ENCODE assay signal across 10 mouse cellular contexts in the genomic region with DNA sequence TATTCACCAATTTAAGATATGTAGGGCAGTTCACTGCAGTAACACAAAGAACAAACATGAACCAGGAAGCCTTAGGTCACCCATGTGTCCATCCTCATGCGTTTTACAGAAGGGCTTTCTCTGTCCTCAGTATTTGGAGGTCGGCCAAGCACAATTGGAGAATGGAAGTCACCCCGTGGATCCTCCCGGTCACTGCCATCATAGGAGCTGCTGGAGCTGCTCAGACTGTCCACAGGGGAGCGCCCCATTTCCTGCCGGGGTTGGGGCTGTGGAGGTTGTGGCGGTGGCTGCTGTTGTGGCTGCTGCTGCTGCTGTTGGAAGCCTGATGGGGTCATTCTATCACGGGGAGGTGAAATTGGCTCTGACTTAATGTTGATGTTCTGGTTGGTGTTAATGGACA. TPM values are rescaled to one million over a fixed set of nuclear protein-coding genes. Genes with fewer than 3 reads are reported as not detected.
DNase-seq lines count a peak whose midpoint lies in the region; ATAC-seq and TF ChIP-seq lines count a peak whose summit lies in the region.
"Had no signal": no experiment of that assay in that cellular context is flagged by ENCODE, and none has a peak within 500 bp of the region (broad histone marks: within the 10 kb centered on the region; RNA-seq: fewer than 3 reads in every experiment).

No protein-coding gene starts in this region.

- DNase-seq in cerebellum, postnatal 14 days, result peak; percentile 53 to 63
- DNase-seq in lung, adult 2 months, result peak; percentile 2
- DNase-seq in lung, postnatal 25 days (ENCODE audit: low spot score), result no peak
- DNase-seq in heart, adult 9 months (ENCODE audit: low spot score in 2 of 2), result peak; percentile 73 to 76
- peak; percentile 39 to 62 for DNase-seq in kidney, postnatal 36 days
- no peak for DNase-seq in spleen, adult 12 weeks (ENCODE audit: low spot score)
- no peak for DNase-seq in left cerebral cortex, postnatal 36 days (ENCODE audit: low spot score in 2 of 2)
- DNase-seq: liver, embryonic 13.5 days had no signal

- ATAC-seq in cerebellum, adult (ENCODE audit: insufficient number of reproducible peaks, low FRiP score, low TSS enrichment), result no peak

- 47% methylated on average over 8 of the region's 8 CpGs for WGBS in lung, adult 2 months

- no peak overlapping the region for H3K4me3 ChIP-seq in lung, adult 2 months (replicated peaks; ENCODE audit: extremely low read depth, low read depth, low read length)
- H3K4me3 ChIP-seq: forebrain, embryonic 10.5 days; liver, embryonic 13.5 days had no signal

- intact Hi-C loops in left cerebral cortex, postnatal 36 days (cut with DNase I), result loop anchor here (5.0 kb wide), 1 partner anchor 138 kb away; a partner anchor contains a TSS

- H3K4me1 ChIP-seq in lung, adult 2 months (ENCODE audit: control insufficient read depth, insufficient read depth, low read length), result no peaks in the 10 kb centered on the region
- H3K4me1 ChIP-seq: forebrain, embryonic 10.5 days; liver, embryonic 13.5 days had no signal

- TF ChIP-seq CTCF in lung, adult 2 months (IDR thresholded peaks at IDR 0.05; ENCODE audit: insufficient read depth, low read length), result no peak

- TF ChIP-seq POLR2A in lung, adult 2 months (IDR thresholded peaks at IDR 0.05; ENCODE audit: borderline replicate concordance, extremely low read depth, low read depth, low read length), result no peak

RNA-seq across cellular contexts. Expression of a gene that starts 12.5 kb away (rescaled TPM):
- 8.1 and 11.1 TPM in 2 replicates for polyA plus RNA-seq in lung, adult 2 months (2012; rRNA removed)
- total RNA-seq in left cerebral cortex, postnatal 36 days (2021), result 10 to 100 TPM; 35.7 to 36.5 TPM

Comparison
In these comparisons a context has a peak if more than half of its experiments do, and no peak if none do; other contexts are left out.
1. DNase-seq: peak in cerebellum, postnatal 14 days (2 of 2), lung, adult 2 months (single experiment), heart, adult 9 months (2 of 2) and kidney, postnatal 36 days (2 of 2); none in lung, postnatal 25 days (single experiment), spleen, adult 12 weeks (single experiment) and left cerebral cortex, postnatal 36 days (0 of 2).